Mouse (Mus musculus): Measurements from ENCODE around the gene Tas2r106.

The Tas2r106 gene

DNA sequence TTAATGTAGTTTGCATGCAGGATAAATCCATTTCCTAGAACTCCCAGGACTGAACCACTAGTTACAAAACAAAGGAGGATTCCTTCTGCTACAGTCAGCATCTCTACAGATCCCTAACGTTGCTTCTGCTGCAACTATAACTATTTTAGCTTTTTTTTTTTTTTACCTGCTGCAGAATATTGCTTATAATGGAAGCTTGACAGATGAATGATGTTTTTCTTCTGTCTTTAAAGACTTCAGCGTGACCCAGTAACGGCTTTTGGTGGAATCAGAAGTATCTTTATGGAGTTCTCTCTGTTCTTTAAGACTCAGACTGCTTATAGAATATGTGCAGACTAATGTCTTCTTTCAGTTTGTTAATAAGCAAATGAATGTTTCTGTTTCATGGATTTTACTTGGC is at the start of gene Tas2r106:
Gene Tas2r106 (minus strand): TSS at position 101 of the 400 bp plus-strand sequence.
- DNase-seq (ENCODE audit: low spot score): no peak

DNA sequence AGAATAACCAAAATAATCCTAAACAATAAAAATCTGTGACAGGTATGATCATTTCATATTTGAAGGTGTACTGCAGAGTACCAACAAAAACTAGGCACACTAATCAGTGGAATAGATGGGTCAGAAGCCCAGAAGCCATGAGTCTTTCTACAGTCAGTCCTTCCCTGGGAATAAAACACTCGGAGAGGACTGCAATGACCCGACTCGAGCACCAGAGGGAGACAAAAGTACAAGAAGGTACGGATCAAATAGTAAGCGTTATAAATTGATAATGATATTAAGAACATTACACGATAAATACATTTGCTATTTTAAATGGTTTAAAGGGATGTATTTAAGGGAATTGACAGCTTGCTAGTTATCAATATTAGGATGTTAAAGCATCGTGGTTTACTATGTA is 34.1 kb upstream of the Tas2r106 start:
- no peak for DNase-seq (ENCODE audit: low spot score)

DNA sequence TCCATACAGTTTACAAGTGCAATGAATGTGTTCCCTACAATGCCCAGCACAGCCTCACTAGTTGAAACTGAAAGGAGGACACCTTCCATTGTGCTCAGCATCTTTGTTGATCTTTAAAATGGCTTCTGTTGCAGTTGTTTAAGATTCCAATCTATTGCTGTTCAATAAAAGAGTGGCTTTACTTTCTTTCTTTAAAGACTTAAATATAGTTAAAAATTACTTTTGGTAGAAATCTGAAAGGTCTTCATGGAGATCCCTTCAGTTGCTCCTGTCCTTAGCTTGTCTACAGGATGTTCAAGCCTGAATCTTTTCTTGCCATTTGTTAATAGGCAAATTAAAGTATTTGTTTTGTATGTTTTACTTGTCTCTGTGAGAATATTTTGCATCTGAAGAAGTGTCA is 11.3 kb upstream of the Tas2r106 start, which contains the start of gene Tas2r114:
Gene Tas2r114 (minus strand): TSS at position 101 of the 400 bp plus-strand sequence.
- DNase-seq (ENCODE audit: low spot score): no peak

GRCm38 (mm10) chr6:131687395-131687794 is 8.7 kb upstream of the Tas2r106 start, which contains the start of gene Tas2r105:
Tas2r105 (minus strand) TSS chr6:131687495.
- no peak for DNase-seq (ENCODE audit: low spot score)

- no peak for DNase-seq (ENCODE audit: low spot score)
Observed at GRCm38 (mm10) chr6:131685644-131686043, 7.0 kb upstream of the Tas2r106 start, which contains the start of gene Tas2r104. Tas2r104 (minus strand) TSS chr6:131685744.

- DNase-seq (ENCODE audit: low spot score): no peak
Observed at GRCm38 (mm10) chr6:131660049-131660448, 18.6 kb downstream of the Tas2r106 start, which contains the start of gene Tas2r107. Tas2r107 (minus strand) TSS chr6:131660149.

GRCm38 (mm10) chr6:131630812-131631211 is 47.9 kb downstream of the Tas2r106 start, which contains the start of gene Tas2r130:
Tas2r130 (minus strand) TSS chr6:131630912.
- no peak for DNase-seq (ENCODE audit: low spot score)
